ENCODE assay signal across 8 mouse cellular contexts in genomic region chr17:34661121-34661591, GRCm38 (mm10). TPM values are rescaled to one million over a fixed set of nuclear protein-coding genes. Genes with fewer than 3 reads are reported as not detected.
DNase-seq lines count a peak whose midpoint lies in the region; ATAC-seq and TF ChIP-seq lines count a peak whose summit lies in the region.

No protein-coding gene starts in this region.

- peak; percentile 79 for DNase-seq in 3T3-L1 (ENCODE audit: low read depth, low spot score)
- peak; percentile 76 to 78 for DNase-seq in adrenal gland, postnatal 36 days
- peak; percentile 81 for DNase-seq in kidney, postnatal 10 days
- DNase-seq in lung, postnatal 36 days, result peak; percentile 83
- no peak for DNase-seq in thymus, adult 2 months
- no peak for DNase-seq in left cerebral cortex, postnatal 36 days (ENCODE audit: low spot score in 2 of 2)
- DNase-seq in cerebellum, postnatal 36 days, result no peak

- H3K27ac ChIP-seq in heart, embryonic 14.5 days (replicated peaks in 1 of 2; ENCODE audit: control insufficient read depth in 1 of 2, insufficient read depth in 1 of 2, low read depth in 2 of 2, low read length in 2 of 2), result peak overlapping the region in 1 of 2 experiments; percentile 20; a peak in 1 of 4 replicates
- H3K27ac ChIP-seq in thymus, adult 2 months (ENCODE audit: control insufficient read depth, insufficient read depth, low read length), result no peak overlapping the region

- H3K4me1 ChIP-seq in heart, embryonic 14.5 days (ENCODE audit: control insufficient read depth in 2 of 2, insufficient read depth in 2 of 2, low read length in 2 of 2), result peaks cover 16 to 18% of the 10 kb centered on the region in 2 experiments
- no peaks in the 10 kb centered on the region for H3K4me1 ChIP-seq in thymus, adult 2 months (replicated peaks; ENCODE audit: control insufficient read depth, insufficient read depth, low read length)

- intact Hi-C loops in left cerebral cortex, postnatal 36 days (cut with DNase I), result no loop called here

- no peaks in the 10 kb centered on the region for H3K36me3 ChIP-seq in heart, embryonic 14.5 days (ENCODE audit: control insufficient read depth, insufficient read depth, low read length)
- H3K36me3 ChIP-seq in thymus, adult 2 months (ENCODE audit: control insufficient read depth, insufficient read depth, low read length), result no peaks in the 10 kb centered on the region

- peak overlapping the region; percentile 0 to 19 for H3K4me3 ChIP-seq in heart, embryonic 14.5 days (ENCODE audit: control insufficient read depth in 1 of 2, insufficient read depth in 1 of 2, low read depth in 1 of 2, low read length in 2 of 2)
- H3K4me3 ChIP-seq in thymus, adult 2 months (ENCODE audit: control insufficient read depth, insufficient read depth, low read length), result no peak overlapping the region

- H3K9me3 ChIP-seq in heart, embryonic 14.5 days (ENCODE audit: control insufficient read depth, low read length), result no peaks in the 10 kb centered on the region

- peak overlapping the region; percentile 48 for H3K4me2 ChIP-seq in heart, embryonic 14.5 days (ENCODE audit: low read length)

- no peak for ATAC-seq in heart, embryonic 14.5 days (ENCODE audit: insufficient number of reproducible peaks, insufficient read depth, low FRiP score, low read depth)

- H3K9ac ChIP-seq in heart, embryonic 14.5 days (ENCODE audit: low read length), result peak overlapping the region; percentile 45; the same call in 1 of the 2 replicates

- no peak for TF ChIP-seq CTCF in thymus, adult 2 months (IDR thresholded peaks at IDR 0.05; ENCODE audit: borderline replicate concordance, control insufficient read depth, extremely low read depth, insufficient read depth, low read length, poor library complexity)

- 3% methylated on average over 19 of the region's 19 CpGs for WGBS in heart, embryonic 14.5 days
- 11% methylated on average over 19 of the region's 19 CpGs for WGBS in thymus, adult 2 months

- H3K27me3 ChIP-seq in heart, embryonic 14.5 days (ENCODE audit: control insufficient read depth, insufficient read depth, low read length), result peaks cover 17% of the 10 kb centered on the region
- peaks cover 4% of the 10 kb centered on the region; the same call in 1 of the 2 replicates for H3K27me3 ChIP-seq in thymus, adult 2 months (ENCODE audit: control insufficient read depth, insufficient read depth, low read length)

- no peak for TF ChIP-seq POLR2A in thymus, adult 2 months (IDR thresholded peaks at IDR 0.05; ENCODE audit: control insufficient read depth, extremely low read depth, insufficient read depth, low read length, poor library complexity)

RNA-seq across cellular contexts. Expression of gene Tnxb, which starts 9.2 kb away (rescaled TPM):
- 10 to 100 TPM; 26.9 to 34.3 TPM for total RNA-seq in adrenal gland, postnatal 36 days (2021)
- polyA plus RNA-seq in heart, embryonic 14.5 days (2014; fragmentation: Nextera tagmentation; extraction: Ambion mirVana), result 2.7 and 3.0 TPM in 2 replicates
- 4.5 and 5.7 TPM in 2 replicates for polyA plus RNA-seq in thymus, adult 2 months (2012; rRNA removed)
- 1 to 10 TPM; 1.5 to 2.0 TPM for total RNA-seq in left cerebral cortex, postnatal 36 days (2021)

RNA-seq across cellular contexts. Expression of gene Atf6b, which starts 14.2 kb away (rescaled TPM):
- 10 to 100 TPM; 45.7 to 58.8 TPM for total RNA-seq in adrenal gland, postnatal 36 days (2021)
- 28.7 and 34.3 TPM in 2 replicates for polyA plus RNA-seq in heart, embryonic 14.5 days (2014; fragmentation: Nextera tagmentation; extraction: Ambion mirVana)
- 160 and 169 TPM in 2 replicates for polyA plus RNA-seq in thymus, adult 2 months (2012; rRNA removed)
- total RNA-seq in left cerebral cortex, postnatal 36 days (2021), result 10 to 100 TPM; 63.9 to 66.4 TPM

RNA-seq across cellular contexts. Expression of gene Fkbpl, which starts 16.6 kb away (rescaled TPM):
- total RNA-seq in adrenal gland, postnatal 36 days (2021), result 10 to 100 TPM; 12.7 to 15.8 TPM
- polyA plus RNA-seq in heart, embryonic 14.5 days (2014; fragmentation: Nextera tagmentation; extraction: Ambion mirVana), result 7.3 and 8.9 TPM in 2 replicates
- polyA plus RNA-seq in thymus, adult 2 months (2012; rRNA removed), result 3.4 and 5.8 TPM in 2 replicates
- 10 to 100 TPM; 12.3 to 14.1 TPM for total RNA-seq in left cerebral cortex, postnatal 36 days (2021)

RNA-seq across cellular contexts. Expression of gene Prrt1, which starts 31.8 kb away (rescaled TPM):
- 10 to 100 TPM in 1 of 2 experiments, 1 to 10 TPM in 1; 5.0 to 14.3 TPM for total RNA-seq in adrenal gland, postnatal 36 days (2021)
- polyA plus RNA-seq in heart, embryonic 14.5 days (2014; fragmentation: Nextera tagmentation; extraction: Ambion mirVana), result 0.27 and 0.39 TPM in 2 replicates
- 361 and 385 TPM in 2 replicates for polyA plus RNA-seq in thymus, adult 2 months (2012; rRNA removed)
- total RNA-seq in left cerebral cortex, postnatal 36 days (2021), result 100 to 1,000 TPM; 148 to 168 TPM

RNA-seq across cellular contexts. Expression of gene Ppt2, which starts 32.8 kb away (rescaled TPM):
- 10 to 100 TPM; 57.8 to 70.0 TPM for total RNA-seq in adrenal gland, postnatal 36 days (2021)
- 30.4 and 33.3 TPM in 2 replicates for polyA plus RNA-seq in heart, embryonic 14.5 days (2014; fragmentation: Nextera tagmentation; extraction: Ambion mirVana)
- 116 and 120 TPM in 2 replicates for polyA plus RNA-seq in thymus, adult 2 months (2012; rRNA removed)
- 10 to 100 TPM; 37.2 to 47.1 TPM for total RNA-seq in left cerebral cortex, postnatal 36 days (2021)

Comparison
In these comparisons a context has a peak if more than half of its experiments do, and no peak if none do; other contexts are left out.
1. DNase-seq: peak in 3T3-L1 (single experiment), adrenal gland, postnatal 36 days (2 of 2), kidney, postnatal 10 days (single experiment) and lung, postnatal 36 days (single experiment); none in thymus, adult 2 months (single experiment), left cerebral cortex, postnatal 36 days (0 of 2) and cerebellum, postnatal 36 days (0 of 2).
2. RNA of gene Tnxb, which starts 9.2 kb away (total RNA-seq): 26.9 to 34.3 TPM in adrenal gland, postnatal 36 days; 1.5 to 2.0 TPM in left cerebral cortex, postnatal 36 days; every median in the first group is over 4 times any median in the second.